18 mouse cellular contexts compared by ENCODE assay signal in the genomic region with DNA sequence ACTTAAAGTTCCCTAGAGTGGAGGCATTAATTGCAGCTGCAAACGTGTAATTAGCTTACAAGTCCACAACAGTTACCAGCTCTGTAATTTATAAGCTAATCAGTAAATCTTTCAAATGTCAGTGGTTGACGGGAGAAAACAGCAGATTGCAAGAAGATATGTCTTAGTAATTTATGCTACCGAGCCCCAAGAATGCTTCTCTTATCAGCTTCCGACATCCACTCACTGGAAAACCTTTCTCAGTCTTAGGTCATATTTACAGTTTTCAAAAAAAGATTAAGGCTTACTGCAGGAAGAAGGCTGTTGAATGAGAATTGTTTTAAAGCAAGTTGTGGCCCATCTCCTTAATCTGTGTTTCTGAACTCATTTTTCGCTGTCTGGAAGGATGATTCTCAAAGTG.
DNase-seq lines count a peak whose midpoint lies in the region; ATAC-seq and TF ChIP-seq lines count a peak whose summit lies in the region.
"Had no signal": no experiment of that assay in that cellular context is flagged by ENCODE, and none has a peak within 500 bp of the region (broad histone marks: within the 10 kb centered on the region; RNA-seq: fewer than 3 reads in every experiment).

No protein-coding gene starts in this region.

- no peak overlapping the region for H3K4me3 ChIP-seq in forebrain, embryonic 14.5 days (ENCODE audit: low read depth, low read length)
- no peak overlapping the region for H3K4me3 ChIP-seq in forebrain, embryonic 10.5 days
- no peak overlapping the region for H3K4me3 ChIP-seq in kidney, embryonic 16.5 days (ENCODE audit: low read length)
- H3K4me3 ChIP-seq in hindbrain, embryonic 10.5 days: no peak overlapping the region
- H3K4me3 ChIP-seq: embryonic facial prominence, embryonic 10.5 days; forebrain, embryonic 15.5 days; heart, embryonic 13.5 days; hindbrain, embryonic 13.5 days had no signal

- WGBS in forebrain, embryonic 14.5 days: 67% methylated on average over 5 of the region's 5 CpGs
- 85% methylated on average over 5 of the region's 5 CpGs for WGBS in forebrain, embryonic 10.5 days
- 27% methylated on average over 5 of the region's 5 CpGs for WGBS in kidney, embryonic 16.5 days
- WGBS in hindbrain, embryonic 10.5 days: 88% methylated on average over 5 of the region's 5 CpGs

- no peak overlapping the region for H3K27ac ChIP-seq in forebrain, embryonic 14.5 days (ENCODE audit: low read depth, low read length)
- no peak overlapping the region for H3K27ac ChIP-seq in forebrain, embryonic 10.5 days
- H3K27ac ChIP-seq in kidney, embryonic 16.5 days (ENCODE audit: low read length): peak overlapping the region; percentile 50; the same call in 1 of the 2 replicates
- H3K27ac ChIP-seq in hindbrain, embryonic 10.5 days: no peak overlapping the region
- H3K27ac ChIP-seq: embryonic facial prominence, embryonic 10.5 days; forebrain, embryonic 15.5 days; heart, embryonic 13.5 days; hindbrain, embryonic 13.5 days; hindbrain, postnatal 0 days had no signal

- no peak overlapping the region for H3K9ac ChIP-seq in forebrain, embryonic 14.5 days (ENCODE audit: low read length)
- H3K9ac ChIP-seq in kidney, embryonic 16.5 days (replicated peaks; ENCODE audit: low read length): no peak overlapping the region
- H3K9ac ChIP-seq: forebrain, embryonic 15.5 days; heart, embryonic 13.5 days; hindbrain, embryonic 13.5 days had no signal

- DNase-seq in forebrain, embryonic 14.5 days (ENCODE audit: low spot score): peak; percentile 38
- no peak for DNase-seq in forebrain, embryonic 10.5 days (ENCODE audit: extremely low spot score, low spot score)
- no peak for DNase-seq in kidney, adult 8-10 months
- DNase-seq in brain, embryonic 14.5 days (ENCODE audit: low read depth): peak; percentile 63
- DNase-seq in left cerebral cortex, adult 11 months (ENCODE audit: low spot score): no peak
- DNase-seq in hindbrain, embryonic 10.5 days (ENCODE audit: low spot score): no peak
- DNase-seq: adrenal gland, postnatal 14 days; cerebellum, adult 18-20 months; cerebellum, adult 9-11 months; cerebellum, postnatal 36 days; gastrocnemius, postnatal 14 days; heart, postnatal 36 days had no signal

- 0 out of 2 replicates have a peak, but pooled peaks have one; percentile 33 for ATAC-seq in forebrain, embryonic 14.5 days
- no peak for ATAC-seq in kidney, embryonic 16.5 days (ENCODE audit: low FRiP score, low TSS enrichment)
- ATAC-seq: forebrain, embryonic 15.5 days; hindbrain, postnatal 0 days had no signal

- no peak overlapping the region for H3K4me2 ChIP-seq in forebrain, embryonic 14.5 days (ENCODE audit: low read length)
- no peak overlapping the region for H3K4me2 ChIP-seq in kidney, embryonic 16.5 days (replicated peaks; ENCODE audit: low read depth, low read length)
- H3K4me2 ChIP-seq: forebrain, embryonic 15.5 days; heart, embryonic 13.5 days; hindbrain, embryonic 13.5 days had no signal

- H3K27me3 ChIP-seq in forebrain, embryonic 14.5 days (replicated peaks; ENCODE audit: control insufficient read depth, insufficient read depth, low read length): 0 out of 2 replicates have a peak, but pooled peaks cover 2% of the 10 kb centered on the region
- peaks cover 61% of the 10 kb centered on the region for H3K27me3 ChIP-seq in forebrain, embryonic 10.5 days (ENCODE audit: poor library complexity, severe bottlenecking)
- no peaks in the 10 kb centered on the region for H3K27me3 ChIP-seq in kidney, embryonic 16.5 days (ENCODE audit: insufficient read depth, low read length)
- peaks cover 46% of the 10 kb centered on the region for H3K27me3 ChIP-seq in hindbrain, embryonic 10.5 days (ENCODE audit: insufficient read depth, poor library complexity, severe bottlenecking)
- H3K27me3 ChIP-seq: forebrain, embryonic 15.5 days; heart, embryonic 13.5 days had no signal

- H3K9me3 ChIP-seq in forebrain, embryonic 14.5 days (replicated peaks; ENCODE audit: control insufficient read depth, low read length): no peaks in the 10 kb centered on the region
- H3K9me3 ChIP-seq in forebrain, embryonic 10.5 days: no peaks in the 10 kb centered on the region
- no peaks in the 10 kb centered on the region for H3K9me3 ChIP-seq in kidney, embryonic 16.5 days (ENCODE audit: low read length)
- H3K9me3 ChIP-seq in hindbrain, embryonic 10.5 days: no peaks in the 10 kb centered on the region
- H3K9me3 ChIP-seq: embryonic facial prominence, embryonic 10.5 days; forebrain, embryonic 15.5 days; heart, embryonic 13.5 days; hindbrain, embryonic 13.5 days had no signal

- H3K4me1 ChIP-seq in forebrain, embryonic 14.5 days (ENCODE audit: control insufficient read depth, insufficient read depth, low read length): peaks cover 7% of the 10 kb centered on the region; the same call in 1 of the 2 replicates
- H3K4me1 ChIP-seq in forebrain, embryonic 10.5 days: peaks cover 32% of the 10 kb centered on the region
- H3K4me1 ChIP-seq in kidney, embryonic 16.5 days (ENCODE audit: insufficient read depth, low read length): peaks cover 15% of the 10 kb centered on the region
- peaks cover 5% of the 10 kb centered on the region; the same call in 1 of the 2 replicates for H3K4me1 ChIP-seq in hindbrain, embryonic 10.5 days (replicated peaks)

- TF ChIP-seq CTCF in brain, embryonic 14.5 days (IDR thresholded peaks at IDR 0.05; ENCODE audit: borderline replicate concordance, extremely low read depth, insufficient read depth, insufficient read length): no peak

- no peak for TF ChIP-seq POLR2A in brain, embryonic 14.5 days (IDR thresholded peaks at IDR 0.05; ENCODE audit: borderline replicate concordance, extremely low read depth, insufficient read depth, insufficient read length, poor library complexity, severe bottlenecking)

- H3K36me3 ChIP-seq in forebrain, embryonic 14.5 days (ENCODE audit: control insufficient read depth, insufficient read depth, low read length): no peaks in the 10 kb centered on the region
- H3K36me3 ChIP-seq in forebrain, embryonic 10.5 days (replicated peaks): peaks cover 6% of the 10 kb centered on the region; the same call in 1 of the 2 replicates
- H3K36me3 ChIP-seq in kidney, embryonic 16.5 days (ENCODE audit: insufficient read depth, low read length): no peaks in the 10 kb centered on the region
- 0 out of 2 replicates have a peak, but pooled peaks cover 8% of the 10 kb centered on the region for H3K36me3 ChIP-seq in hindbrain, embryonic 10.5 days
- H3K36me3 ChIP-seq: forebrain, embryonic 15.5 days; heart, embryonic 13.5 days; hindbrain, embryonic 13.5 days had no signal

Comparison
In these comparisons a context has a peak if more than half of its experiments do, and no peak if none do; other contexts are left out.
1. DNase-seq: peak in forebrain, embryonic 14.5 days (single experiment) and brain, embryonic 14.5 days (single experiment); none in forebrain, embryonic 10.5 days (single experiment), kidney, adult 8-10 months (0 of 2), left cerebral cortex, adult 11 months (single experiment) and hindbrain, embryonic 10.5 days (single experiment).